Mouse (Mus musculus) liver, embryonic 14.5 days (tissue): ENCODE measurements around the gene Gm10300.

Source experiments
- CTCF ChIP-seq: IDR thresholded peaks from 2 replicates; pipeline ENCODE4 v1.5.1; 2016; ENCODE audit warnings: antibody characterized with exemption, low read depth, control low read depth
- EP300 ChIP-seq: IDR thresholded peaks from 2 replicates; pipeline ENCODE4 v1.6.1; 2016; ENCODE audit warnings: antibody characterized with exemption, low read depth

DNA sequence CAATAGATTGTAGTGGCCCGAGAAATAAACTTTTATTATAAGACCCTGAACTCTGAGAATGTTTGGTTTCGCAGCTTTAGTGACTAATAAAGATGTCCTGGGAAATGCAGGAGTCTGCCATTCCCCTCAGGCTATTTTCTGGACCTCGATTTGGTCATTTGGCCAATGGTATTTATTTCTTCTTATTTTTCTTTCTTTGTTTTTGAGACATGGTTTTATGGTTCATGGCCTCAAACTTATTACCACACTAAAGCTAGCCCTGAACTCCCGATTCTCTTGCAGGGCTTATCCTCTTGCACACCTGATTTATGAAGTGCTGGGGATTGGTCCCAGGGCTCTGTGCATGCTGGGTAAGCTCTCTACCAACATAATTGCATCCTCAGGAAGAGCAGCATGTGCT, 41.8 kb downstream of the Gm10300 start:
- no peak for TF ChIP-seq CTCF
- no peak for TF ChIP-seq EP300
